Mouse (Mus musculus): ENCODE data around the gene Akr1b3.

DNA sequence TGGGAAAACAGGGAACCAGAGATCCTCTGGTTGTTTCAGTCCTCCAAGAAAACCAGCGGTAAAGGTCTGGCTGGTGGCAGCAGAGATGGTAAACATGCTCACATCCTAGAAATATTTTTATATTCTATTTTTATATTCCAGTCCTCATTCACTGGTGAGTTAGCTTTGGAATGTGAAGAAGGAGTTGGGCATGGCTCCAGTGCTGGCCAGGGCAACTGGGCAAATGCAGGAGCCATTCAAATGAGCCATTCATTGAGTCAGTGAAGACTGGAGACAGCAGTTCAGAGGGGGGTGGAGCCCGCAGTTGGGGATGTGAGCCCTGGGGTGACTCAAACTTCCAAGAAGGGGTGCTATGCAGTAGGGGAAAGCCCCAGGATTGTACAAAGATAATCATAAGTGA lies 42.9 kb downstream of the Akr1b3 start:
- TF ChIP-seq POLR2A (IDR thresholded peaks at IDR 0.05; ENCODE audit: insufficient read length, low read depth) = no peak
- TF ChIP-seq MYOD1 (IDR thresholded peaks at IDR 0.05; ENCODE audit: control insufficient read depth in 1 of 3, insufficient read length in 2 of 3, low read depth in 2 of 3) = no peak

All from myocyte (in vitro differentiated cells).